Mouse (Mus musculus) brain, embryonic 14.5 days (tissue): ENCODE data around the gene Mul1.
A peak's percentile ranks its signal among the peaks of the same experiment; 100 is the strongest.

ENCODE experiments used
- CTCF ChIP-seq: fragments of 200-500 bp; IDR thresholded peaks from 2 replicates; pipeline ENCODE4 v1.5.1; 2012; ENCODE audit warnings: inconsistent platforms, mild to moderate bottlenecking, moderate library complexity, borderline replicate concordance; ENCODE audit not compliant: insufficient read depth, insufficient read length; ENCODE audit errors: extremely low read depth
- POLR2A ChIP-seq: fragments of 200-500 bp; IDR thresholded peaks from 2 replicates; pipeline ENCODE4 v1.6.1; 2012; ENCODE audit warnings: mild to moderate bottlenecking, inconsistent platforms, borderline replicate concordance; ENCODE audit not compliant: poor library complexity, insufficient read depth, insufficient read length, severe bottlenecking; ENCODE audit errors: extremely low read depth

DNA sequence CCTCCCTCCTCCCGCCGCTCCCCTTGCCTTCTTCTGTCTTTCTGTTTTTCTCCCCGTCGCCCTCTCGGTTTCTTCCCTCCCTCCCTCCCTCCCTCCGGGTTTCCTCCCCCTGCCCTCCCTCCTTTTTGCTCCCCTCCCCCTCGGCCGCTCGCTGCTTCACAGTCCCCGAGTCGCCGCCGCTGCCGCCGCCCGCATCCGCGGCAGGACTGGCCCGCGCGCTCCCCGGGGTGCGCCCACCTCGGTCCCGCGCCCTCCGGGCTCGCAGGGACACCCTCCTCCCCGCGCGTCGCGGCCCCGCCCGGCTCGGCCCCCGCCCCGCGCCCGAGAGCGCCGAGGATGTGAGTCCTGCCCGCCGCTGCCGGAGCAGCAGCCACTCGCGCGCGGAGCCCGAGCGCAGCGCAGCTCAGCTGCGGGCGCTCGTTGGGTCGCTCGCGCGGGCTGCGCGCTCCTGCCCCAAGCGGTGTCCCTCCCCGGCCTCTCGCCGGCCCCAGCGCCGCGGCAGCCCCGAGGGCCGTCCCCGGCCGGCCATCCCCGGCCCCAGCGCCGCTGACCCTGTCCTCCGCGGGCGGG is 20.2 kb downstream of the Mul1 start:
- TF ChIP-seq POLR2A (peak; percentile 77), CTCF (no peak)
